In the genomic region with DNA sequence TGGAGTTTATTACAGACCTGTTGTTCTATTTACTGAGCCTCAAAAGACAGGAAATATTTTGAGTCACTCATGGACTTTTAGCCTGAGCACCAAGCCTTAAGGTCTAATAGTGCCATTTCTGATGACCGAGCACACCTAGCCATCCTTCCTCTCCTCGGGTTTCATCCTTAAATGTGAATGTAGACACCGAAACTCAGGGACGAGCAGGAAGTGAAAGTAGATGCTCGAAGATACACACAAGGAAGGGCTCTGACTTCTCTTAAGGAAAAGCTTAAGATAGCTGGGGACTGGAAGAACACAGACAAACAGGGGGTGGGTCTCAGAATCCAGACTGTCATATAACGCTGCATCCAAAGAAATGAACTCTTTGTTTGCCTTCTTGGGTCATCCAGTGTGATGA, we compare ENCODE assay signal across 22 mouse cellular contexts. TPM values are rescaled to one million over a fixed set of nuclear protein-coding genes. Genes with fewer than 3 reads are reported as not detected.
DNase-seq lines count a peak whose midpoint lies in the region; ATAC-seq and TF ChIP-seq lines count a peak whose summit lies in the region.
"Had no signal": no experiment of that assay in that cellular context is flagged by ENCODE, and none has a peak within 500 bp of the region (broad histone marks: within the 10 kb centered on the region; RNA-seq: fewer than 3 reads in every experiment).

No protein-coding gene starts in this region.

- in situ Hi-C loops in CH12.LX (cut with MboI; ENCODE audit: low pct_ligation_motif_present, low pct_unique_long_range_greater_than_20kb, low sequenced_read_pairs), result no loop called here

- no peak for TF ChIP-seq EP300 in CH12.LX (IDR thresholded peaks at IDR 0.05; ENCODE audit: low read length)

- no peaks in the 10 kb centered on the region for H3K9me3 ChIP-seq in CH12.LX (replicated peaks; ENCODE audit: low read length)
- H3K9me3 ChIP-seq: embryonic facial prominence, embryonic 10.5 days; embryonic facial prominence, embryonic 12.5 days; forebrain, embryonic 13.5 days had no signal

- TF ChIP-seq RAD21 in CH12.LX (IDR thresholded peaks at IDR 0.05; ENCODE audit: low read depth, low read length), result no peak

- dilution Hi-C loops in CH12.LX (cut with MboI; ENCODE audit: extremely low pct_ligation_motif_present, extremely low pct_unique_long_range_greater_than_20kb, low sequenced_read_pairs), result no loop called here

- no peak for TF ChIP-seq POLR2A in CH12.LX (IDR thresholded peaks at IDR 0.05; ENCODE audit: low read depth, low read length)

- no peak overlapping the region for H3K9ac ChIP-seq in CH12.LX (ENCODE audit: insufficient read depth, low read depth)
- H3K9ac ChIP-seq: embryonic facial prominence, embryonic 12.5 days; forebrain, embryonic 13.5 days had no signal

- no peaks in the 10 kb centered on the region for H3K27me3 ChIP-seq in CH12.LX (replicated peaks)
- H3K27me3 ChIP-seq: embryonic facial prominence, embryonic 12.5 days; forebrain, embryonic 13.5 days had no signal

- H3K36me3 ChIP-seq in CH12.LX (replicated peaks in 1 of 2; ENCODE audit: control insufficient read depth in 1 of 2, insufficient read depth in 1 of 2, low read length in 1 of 2), result no peaks in the 10 kb centered on the region
- H3K36me3 ChIP-seq: embryonic facial prominence, embryonic 10.5 days; embryonic facial prominence, embryonic 12.5 days had no signal

- no peak overlapping the region for H3K27ac ChIP-seq in CH12.LX (ENCODE audit: insufficient read depth, low read depth)
- H3K27ac ChIP-seq: embryonic facial prominence, embryonic 10.5 days; embryonic facial prominence, embryonic 12.5 days; forebrain, embryonic 13.5 days had no signal

- H3K4me2 ChIP-seq in CH12.LX (ENCODE audit: insufficient read depth, low read depth, poor library complexity, severe bottlenecking), result peak overlapping the region; percentile 60
- H3K4me2 ChIP-seq: embryonic facial prominence, embryonic 12.5 days; forebrain, embryonic 13.5 days had no signal

- ATAC-seq in granulocyte monocyte progenitor cell, adult 5-6 weeks (replicated peaks; ENCODE audit: poor library complexity, severe bottlenecking), result peak; percentile 85
- peak; percentile 37; the same call in 1 of the 2 replicates for ATAC-seq in megakaryocyte progenitor cell, adult 5-6 weeks (replicated peaks; ENCODE audit: poor library complexity)
- ATAC-seq: CD4-positive, CD25-positive, alpha-beta regulatory T cell, adult 4 months; forebrain, embryonic 13.5 days; forebrain, embryonic 16.5 days had no signal

- no peaks in the 10 kb centered on the region for H3K79me2 ChIP-seq in CH12.LX (replicated peaks; ENCODE audit: control insufficient read depth, extremely low read depth, insufficient read depth, poor library complexity, severe bottlenecking)

- no peak overlapping the region for H3K4me3 ChIP-seq in CH12.LX (replicated peaks in 1 of 3; ENCODE audit: low read depth in 2 of 3, low read length in 2 of 3, poor library complexity in 1 of 3)
- H3K4me3 ChIP-seq: embryonic facial prominence, embryonic 10.5 days; embryonic facial prominence, embryonic 12.5 days; forebrain, embryonic 13.5 days had no signal

- peaks cover 0 to 6% of the 10 kb centered on the region in 2 experiments; a peak in 2 of 4 replicates for H3K4me1 ChIP-seq in CH12.LX (ENCODE audit: control insufficient read depth in 1 of 2, insufficient read depth in 2 of 2)
- H3K4me1 ChIP-seq: embryonic facial prominence, embryonic 10.5 days; embryonic facial prominence, embryonic 12.5 days had no signal

- peak; percentile 31 for DNase-seq in heart, adult 11 months
- no peak for DNase-seq in heart, postnatal 4 days
- no peak for DNase-seq in CH12.LX (ENCODE audit: extremely low read depth)
- DNase-seq in layer of hippocampus, adult 9-11 months, result no peak
- DNase-seq in layer of hippocampus, postnatal 36 days, result no peak
- DNase-seq: adrenal gland, adult 2 months; adrenal gland, postnatal 10 days; adrenal gland, postnatal 25 days; B cell, adult 2 months; cerebellum, adult 11 months; cerebellum, adult 18-20 months; cerebellum, adult 8-10 months; cerebellum, adult 9-11 months; cerebellum, postnatal 14 days; cerebellum, postnatal 36 days had no signal

- TF ChIP-seq CTCF in CH12.LX (conservative IDR thresholded peaks at IDR 0.05 in 1 of 2, IDR thresholded peaks at IDR 0.05 in 1 of 2; ENCODE audit: low read depth in 2 of 2, low read length in 2 of 2), result no peak

TF ChIP-seq in CH12.LX, 34 proteins besides CTCF, POLR2A, EP300 and RAD21:
- TF ChIP-seq GABPA (IDR thresholded peaks at IDR 0.05; ENCODE audit: insufficient replicate concordance, low read depth, low read length) (no peak), JUN (IDR thresholded peaks at IDR 0.05; ENCODE audit: insufficient read depth, low read depth, low read length) (no peak), IRF4 (IDR thresholded peaks at IDR 0.05; ENCODE audit: low read depth, low read length) (peak; percentile 7; the same call in 1 of the 2 replicates)

RNA-seq across cellular contexts. Expression of a gene that starts 8.8 kb away (rescaled TPM):
- under 1 TPM; 0.45 to 0.79 TPM for total RNA-seq in heart, postnatal 4 days (2021)
- total RNA-seq in CH12.LX (2012; rRNA removed) (0.38 and 0.84 TPM in 2 replicates), CH12.LX (2014; rRNA removed) (0.73 and 1.3 TPM in 2 replicates)
- polyA plus RNA-seq in CH12.LX (2012; ENCODE audit: insufficient read length, low read depth), result 1.3 TPM in 2 replicates
- 0.11 and 1.4 TPM in 2 replicates for total RNA-seq in granulocyte monocyte progenitor cell, adult 5-6 weeks (2014; fragmentation: Nextera tagmentation)
- 0.69 and 0.82 TPM in 2 replicates for total RNA-seq in granulocyte monocyte progenitor cell, adult 5-6 weeks (2017)
- 1.1 and 1.5 TPM in 2 replicates for total RNA-seq in megakaryocyte progenitor cell, adult 5-6 weeks (2015)
- 0.44 and 2.1 TPM in 2 replicates for total RNA-seq in megakaryocyte progenitor cell, adult 5-6 weeks (2017)
- total RNA-seq in layer of hippocampus, postnatal 36 days (2021), result 10 to 100 TPM; 17.8 to 18.1 TPM

Comparison
In these comparisons a context has a peak if more than half of its experiments do, and no peak if none do; other contexts are left out.
1. RNA of a gene that starts 8.8 kb away (total RNA-seq): 17.8 to 18.1 TPM in layer of hippocampus, postnatal 36 days; 0.44 to 2.1 TPM in megakaryocyte progenitor cell, adult 5-6 weeks, 0.38 to 1.3 TPM in CH12.LX, 0.11 to 1.4 TPM in granulocyte monocyte progenitor cell, adult 5-6 weeks and 0.45 to 0.79 TPM in heart, postnatal 4 days; every median in the first group is over 4 times any median in the second.